Mouse (Mus musculus): ENCODE measurements at regions not wholly inside any gene's neighbourhood (a gene's known extent, or its start where the extent isn't known, plus 50 kb on each side); places are given as distances from the start of the nearest gene placed in this dataset.
A peak's percentile ranks its signal among the peaks of the same experiment; 100 is the strongest.

DNA sequence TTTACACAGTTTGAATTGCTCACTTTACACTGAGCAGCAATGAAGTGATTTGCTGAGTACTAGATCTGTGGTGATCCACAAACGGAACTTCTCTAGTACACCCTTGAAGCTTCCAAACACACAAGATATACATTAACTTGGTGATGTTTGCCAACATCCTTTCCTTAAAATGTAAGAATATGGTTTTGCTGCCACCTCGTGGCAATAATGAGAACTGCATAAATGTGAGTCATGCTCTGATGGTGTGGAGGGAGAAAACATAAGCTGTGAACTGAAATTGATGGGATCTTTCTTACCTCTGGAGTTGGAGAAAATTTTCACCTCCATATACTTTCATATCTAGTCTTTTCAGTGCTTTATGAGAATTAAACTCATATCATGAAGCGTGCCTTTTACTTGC lies 51.6 kb downstream of the Bex3 start:
- peak; percentile 37 for DNase-seq (ENCODE audit: inconsistent ontology term)

DNA sequence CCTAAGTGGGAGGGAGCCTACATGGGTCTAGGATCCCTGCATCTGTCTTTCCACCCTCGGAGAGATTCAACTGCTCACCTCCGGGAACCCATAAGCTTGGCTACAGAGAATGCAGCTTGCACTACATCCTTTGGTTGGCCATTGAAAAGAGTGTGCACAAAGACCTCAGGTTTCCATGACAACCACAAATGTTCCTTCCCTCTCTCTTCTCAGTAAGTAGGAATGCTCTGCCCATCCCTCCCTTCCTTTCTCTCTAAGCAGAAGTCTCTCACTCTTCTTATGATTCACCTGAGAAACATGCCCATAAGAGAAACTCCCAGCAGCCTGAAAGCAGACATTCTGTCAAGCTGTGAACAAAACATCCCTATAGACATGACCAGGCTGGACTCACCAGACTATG lies 95.8 kb downstream of the Bex3 start:
- no peak for DNase-seq (ENCODE audit: inconsistent ontology term)
